Mouse (Mus musculus) embryonic fibroblast, embryonic 13.5 days (primary cell): ENCODE results near the gene Higd2a.

Experiments
- CTCF ChIP-seq: IDR thresholded peaks from 2 replicates; pipeline ENCODE4 v1.5.1; 2011; ENCODE audit warnings: mild to moderate bottlenecking, control low read depth, low read length, moderate library complexity, borderline replicate concordance; ENCODE audit not compliant: insufficient read depth
- POLR2A ChIP-seq: IDR thresholded peaks from 2 replicates; pipeline ENCODE4 v1.6.1; 2011; ENCODE audit warnings: low read depth, mild to moderate bottlenecking, control low read depth, low read length, moderate library complexity

GRCm38 (mm10) chr13:54616307-54616706, 26.3 kb downstream of the Higd2a start:
- TF ChIP-seq CTCF (no peak), POLR2A (no peak)
